Mouse (Mus musculus) stomach, postnatal 0 days (tissue): ENCODE data around the gene Gm26992. TPM values are rescaled to one million over a fixed set of nuclear protein-coding genes. Genes with fewer than 3 reads are reported as not detected.

Source experiments
- ATAC-seq: fragments of 200-750 bp; cut with Nextera tagmentation; 2 replicates; pipeline ENCODE4 v1.8.0; 2017; ENCODE audit not compliant: low FRiP score, low TSS enrichment
- DNase-seq: peaks from one replicate; pipeline ENCODE4 v3.0.0-alpha.2; 2016; ENCODE audit warnings: low spot score
- H3K27ac ChIP-seq: fragments of 300-500 bp; sonication (generic); replicated peaks from 2 replicates; pipeline ENCODE4 v1.5.1; 2014; ENCODE audit warnings: mild to moderate bottlenecking, control low read depth
- H3K27me3 ChIP-seq: fragments of 300-500 bp; sonication (generic); 2 replicates; pipeline ENCODE4 v1.6.1; 2014; ENCODE audit warnings: low read length; ENCODE audit not compliant: control insufficient read depth, insufficient read depth
- H3K36me3 ChIP-seq: fragments of 300-500 bp; sonication (generic); 2 replicates; pipeline ENCODE4 v1.6.1; 2014; ENCODE audit warnings: low read length, mixed read lengths; ENCODE audit not compliant: control insufficient read depth, insufficient read depth
- H3K4me1 ChIP-seq: fragments of 300-500 bp; sonication (generic); replicated peaks from 2 replicates; pipeline ENCODE4 v1.6.1; 2014; ENCODE audit warnings: antibody characterized with exemption; ENCODE audit not compliant: control insufficient read depth, insufficient read depth
- H3K4me2 ChIP-seq: fragments of 300-500 bp; sonication (generic); replicated peaks from 2 replicates; pipeline ENCODE4 v1.6.1; 2014; ENCODE audit warnings: low read depth, mild to moderate bottlenecking, control low read depth, moderate library complexity
- H3K4me3 ChIP-seq: fragments of 300-500 bp; sonication (generic); 2 replicates; pipeline ENCODE4 v1.5.1; 2014; ENCODE audit warnings: low read depth, low read length, control low read depth
- H3K9ac ChIP-seq: fragments of 300-500 bp; sonication (generic); 2 replicates; pipeline ENCODE4 v1.6.1; 2014; ENCODE audit warnings: mild to moderate bottlenecking, low read length, control low read depth, mixed read lengths
- H3K9me3 ChIP-seq: fragments of 300-500 bp; sonication (generic); 2 replicates; pipeline ENCODE4 v1.6.1; 2016; ENCODE audit warnings: low read length; ENCODE audit not compliant: control insufficient read depth
- CTCF ChIP-seq: IDR thresholded peaks from 2 replicates; pipeline ENCODE4 v1.5.1; 2016; ENCODE audit warnings: antibody characterized with exemption, low read depth, mild to moderate bottlenecking, moderate library complexity
- EP300 ChIP-seq: optimal IDR thresholded peaks from 2 replicates; pipeline ENCODE3; 2016; ENCODE audit warnings: antibody characterized with exemption
- WGBS: fragments of 180-500 bp; shearing (Covaris S2); extraction: QIAGEN DNeasy Blood & Tissue Kit; methylation state at CpG from one replicate; pipeline ENCODE4 v1.1.7; 2014; 5-methylcytosine and 5-hydroxymethylcytosine counted together
- polyA plus RNA-seq: library from polyadenylated mRNA; unstranded; fragments of >200 nt; fragmentation: Nextera tagmentation; extraction: Ambion mirVana; gene quantifications from 2 replicates; pipeline ENCODE4 v1.2.1, GENCODE M21; 2015

Gene Gm26992
- polyA plus RNA-seq, 1 experiment from 2014 or later, result not detected

DNA sequence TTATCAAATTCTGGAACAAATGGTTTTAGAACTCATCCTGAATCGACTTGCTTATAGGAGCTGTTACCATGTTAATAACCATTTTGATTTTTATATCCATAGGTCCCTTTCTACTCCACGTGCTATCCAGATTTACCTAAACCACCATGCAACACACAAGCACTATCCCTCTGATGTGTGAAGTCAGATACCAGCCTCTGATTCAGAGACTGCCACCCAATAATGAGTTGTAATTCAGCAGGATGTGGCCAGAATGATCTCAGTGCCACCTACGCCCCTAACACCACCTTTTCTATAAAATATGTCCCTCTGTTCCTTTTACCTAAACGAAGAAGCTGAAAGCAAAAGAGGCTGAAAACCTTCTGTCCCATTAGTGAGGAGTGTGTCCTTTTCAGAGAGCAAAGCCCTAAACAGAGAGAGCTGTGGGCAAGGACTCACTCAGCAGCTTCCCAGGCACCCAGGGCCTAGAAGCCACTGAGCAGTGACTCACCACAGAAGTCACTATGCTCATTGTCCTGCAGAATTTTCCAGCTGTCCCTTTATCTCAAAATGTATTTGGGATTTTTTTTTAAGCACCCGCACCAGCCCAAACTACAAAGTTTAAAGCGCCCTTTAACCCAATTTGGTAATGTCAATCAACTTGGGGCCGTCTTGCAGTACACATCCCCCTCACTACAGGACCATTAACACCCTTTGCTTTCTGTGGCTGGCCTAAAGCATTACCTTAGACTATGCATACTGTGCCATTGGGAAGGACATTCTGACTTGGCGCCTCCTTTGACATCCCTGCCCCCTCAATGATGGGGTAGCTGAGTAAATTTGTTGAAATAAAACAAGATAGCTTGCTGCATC, 87.6 kb downstream of the Gm26992 start:
- no peaks in the 10 kb centered on the region for H3K36me3 ChIP-seq
- H3K27ac ChIP-seq, result no peak overlapping the region
- no peaks in the 10 kb centered on the region for H3K4me1 ChIP-seq
- no peak for ATAC-seq
- no peaks in the 10 kb centered on the region for H3K9me3 ChIP-seq
- TF ChIP-seq CTCF (no peak), EP300 (no peak)
- no peak overlapping the region for H3K4me3 ChIP-seq
- H3K4me2 ChIP-seq, result no peak overlapping the region
- no peak overlapping the region for H3K9ac ChIP-seq
- H3K27me3 ChIP-seq, result no peaks in the 10 kb centered on the region
- 80% methylated on average over 8 of the region's 8 CpGs for WGBS
- no peak for DNase-seq

GRCm38 (mm10) chrX:103514782-103515181, 93.0 kb downstream of the Gm26992 start:
- TF ChIP-seq EP300 (no peak), CTCF (peak; percentile 39)
- 0 out of 2 replicates have a peak overlapping the region, but pooled peaks have one; percentile 30 for H3K27ac ChIP-seq
- H3K4me1 ChIP-seq, result no peaks in the 10 kb centered on the region
- ATAC-seq, result 0 out of 2 replicates have a peak, but pooled peaks have one; percentile 40
- no peak for DNase-seq
- WGBS, result 33% methylated on average over 4 of the region's 4 CpGs
- no peaks in the 10 kb centered on the region for H3K9me3 ChIP-seq
- H3K4me3 ChIP-seq, result no peak overlapping the region
- no peak overlapping the region for H3K4me2 ChIP-seq
- no peaks in the 10 kb centered on the region for H3K27me3 ChIP-seq
- no peaks in the 10 kb centered on the region for H3K36me3 ChIP-seq
- no peak overlapping the region for H3K9ac ChIP-seq

DNA sequence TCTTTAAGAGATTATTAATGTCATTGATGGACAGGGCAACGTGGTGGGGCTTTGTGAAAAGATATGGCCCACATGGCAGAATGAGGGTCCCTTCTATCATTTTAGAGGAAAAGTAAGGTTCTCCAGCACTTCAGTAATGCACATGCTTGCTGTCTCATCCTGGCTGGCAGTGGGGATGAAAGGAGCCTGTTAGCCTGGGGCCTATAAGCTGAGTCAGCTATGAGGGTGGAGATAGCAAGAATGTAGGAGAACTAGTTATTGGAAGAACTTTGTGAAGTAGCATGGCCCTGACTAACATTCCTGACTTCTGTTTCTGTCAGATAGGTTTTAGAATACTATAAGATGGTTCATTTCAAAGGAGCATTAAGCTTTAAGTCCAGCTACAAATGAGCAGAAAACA, 93.5 kb downstream of the Gm26992 start:
- Histone ChIP-seq H3K4me1 (no peaks in the 10 kb centered on the region), H3K4me2 (no peak overlapping the region), H3K27me3 (no peaks in the 10 kb centered on the region), H3K36me3 (no peaks in the 10 kb centered on the region), H3K4me3 (no peak overlapping the region), H3K9me3 (no peaks in the 10 kb centered on the region), H3K27ac (peak overlapping the region; percentile 30; the same call in 1 of the 2 replicates), H3K9ac (no peak overlapping the region)
- peak; percentile 82 for ATAC-seq
- TF ChIP-seq EP300 (no peak), CTCF (no peak)
- no peak for DNase-seq
- WGBS, result 63% methylated on average over 1 of the region's 1 CpGs

DNA sequence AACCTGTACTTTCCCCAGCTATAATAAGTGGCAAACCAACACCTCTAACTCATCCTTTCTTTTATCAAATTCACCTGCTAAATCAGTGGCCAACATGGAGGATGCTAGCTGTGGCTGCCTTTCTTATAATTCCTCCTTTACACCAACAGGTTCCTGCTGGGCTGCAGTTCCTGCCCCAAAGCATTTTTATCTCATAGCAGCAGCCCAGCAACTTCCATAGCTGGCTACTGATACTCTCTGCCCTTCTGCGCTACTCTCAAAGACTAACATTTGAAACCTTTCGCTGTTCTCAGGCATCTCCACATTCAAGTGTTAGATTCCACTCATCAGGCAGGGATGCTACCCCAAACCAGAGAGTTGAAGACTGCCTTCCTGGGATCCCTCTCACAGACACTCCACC, 97.0 kb downstream of the Gm26992 start:
- no peaks in the 10 kb centered on the region for H3K27me3 ChIP-seq
- H3K4me1 ChIP-seq, result no peaks in the 10 kb centered on the region
- no peak overlapping the region for H3K9ac ChIP-seq
- no peaks in the 10 kb centered on the region for H3K36me3 ChIP-seq
- no peak overlapping the region for H3K27ac ChIP-seq
- TF ChIP-seq EP300, result no peak
- no peak for TF ChIP-seq CTCF
- no peaks in the 10 kb centered on the region for H3K9me3 ChIP-seq
- no peak for DNase-seq
- WGBS, result 85% methylated on average over 2 of the region's 2 CpGs
- H3K4me3 ChIP-seq, result no peak overlapping the region
- H3K4me2 ChIP-seq, result no peak overlapping the region
- no peak for ATAC-seq

- H3K9me3 ChIP-seq, result no peaks in the 10 kb centered on the region
- no peak overlapping the region for H3K4me2 ChIP-seq
- H3K27ac ChIP-seq, result no peak overlapping the region
- ATAC-seq (no peak), DNase-seq (no peak)
- no peaks in the 10 kb centered on the region for H3K4me1 ChIP-seq
- H3K9ac ChIP-seq, result no peak overlapping the region
- H3K27me3 ChIP-seq, result no peaks in the 10 kb centered on the region
- H3K4me3 ChIP-seq, result no peak overlapping the region
- TF ChIP-seq CTCF (no peak), EP300 (no peak)
- H3K36me3 ChIP-seq, result no peaks in the 10 kb centered on the region
- 69% methylated on average over 3 of the region's 3 CpGs for WGBS
Observed at GRCm38 (mm10) chrX:103519547-103519946, 97.7 kb downstream of the Gm26992 start.

DNA sequence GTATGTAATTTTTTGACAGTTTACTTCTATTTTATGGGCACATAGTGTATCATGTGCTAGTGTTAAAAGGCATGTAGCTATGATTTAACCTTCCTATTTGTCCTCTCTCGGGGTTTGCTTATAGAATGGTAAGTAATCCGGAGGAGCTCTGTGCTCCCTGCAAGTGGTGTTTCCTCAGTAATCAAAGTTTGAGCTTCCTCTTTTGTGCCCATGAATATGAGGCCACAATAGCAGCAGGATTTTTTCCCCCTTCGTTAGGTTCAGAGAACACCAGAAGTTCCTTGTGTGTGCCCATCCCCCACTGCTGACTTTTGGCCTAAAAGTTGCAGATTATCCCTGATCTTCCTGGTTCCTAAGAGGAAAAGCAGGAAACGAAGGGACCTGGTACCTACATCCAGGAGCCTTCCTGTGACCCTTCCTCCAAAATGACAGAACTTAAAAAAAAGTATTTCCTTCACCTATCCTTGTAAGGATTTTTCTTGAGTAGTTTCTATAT, 99.5 kb downstream of the Gm26992 start:
- no peak for ATAC-seq
- Histone ChIP-seq H3K27ac (no peak overlapping the region), H3K9ac (no peak overlapping the region), H3K27me3 (no peaks in the 10 kb centered on the region), H3K4me3 (no peak overlapping the region), H3K36me3 (no peaks in the 10 kb centered on the region), H3K9me3 (no peaks in the 10 kb centered on the region), H3K4me2 (no peak overlapping the region), H3K4me1 (no peaks in the 10 kb centered on the region)
- 63% methylated on average over 4 of the region's 4 CpGs for WGBS
- TF ChIP-seq CTCF (no peak), EP300 (no peak)
- DNase-seq, result peak; percentile 16
